Mouse (Mus musculus) embryo, embryonic 9.5 days (tissue): ENCODE measurements around the gene Lta.
"Not testable (repeated sequence)": the region's sequence is repeated elsewhere in the genome, so short reads cannot be mapped to it uniquely, and the experiment has no call there.

ENCODE experiments used
- DNase-seq: peaks from one replicate; pipeline ENCODE4 v3.0.0-alpha.2; 2017; ENCODE audit errors: extremely low spot score

The Lta gene

DNA sequence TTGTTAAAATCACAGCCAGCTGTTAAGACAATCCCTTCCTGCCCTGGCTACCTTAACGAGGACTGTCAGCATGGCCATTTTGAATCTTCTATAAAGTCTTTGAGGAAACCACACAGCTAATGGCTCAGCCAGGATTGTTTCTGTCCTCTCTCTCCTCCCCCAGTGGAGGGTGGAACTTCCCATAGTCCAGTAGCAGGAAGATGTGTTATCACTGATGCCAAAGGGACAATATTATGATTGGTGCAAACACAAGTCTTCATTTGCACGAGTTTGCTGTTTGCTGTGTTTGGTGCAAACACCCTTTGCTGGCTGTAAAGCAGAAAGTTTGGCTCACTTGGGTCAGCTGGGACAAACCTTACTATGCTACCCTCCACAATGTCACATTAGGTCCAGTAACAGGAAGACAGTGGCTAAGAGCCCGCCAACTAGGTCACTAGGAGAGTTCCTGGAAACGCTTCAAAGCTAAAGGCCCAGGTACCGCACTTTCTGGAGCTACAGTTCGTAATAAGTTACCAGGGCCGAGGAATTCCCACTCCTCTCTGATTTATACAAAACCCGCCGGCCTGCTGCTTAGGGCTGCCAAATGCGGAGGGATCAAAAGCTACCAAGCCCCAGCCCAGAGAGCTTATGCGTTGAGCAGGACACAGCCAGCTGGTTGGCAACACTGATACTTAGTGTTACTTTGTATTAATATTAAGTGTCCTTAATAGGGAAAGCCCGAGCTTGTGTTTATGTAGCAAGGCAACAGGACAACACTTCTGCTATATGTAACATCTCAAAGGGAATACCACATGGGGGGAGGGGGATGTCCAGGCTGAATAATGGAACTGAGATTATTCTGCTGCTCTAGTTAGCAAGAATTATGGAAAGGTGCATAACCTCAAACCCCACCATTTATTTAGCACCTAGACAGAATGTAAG is 35.5 kb upstream of the Lta start:
- no peak for DNase-seq

- DNase-seq: no peak
Measured at GRCm38 (mm10) chr17:35239700-35240099, 34.5 kb upstream of the Lta start.

- no peak for DNase-seq
Measured at GRCm38 (mm10) chr17:35237504-35237903, 32.4 kb upstream of the Lta start.

- DNase-seq: no peak
Measured at GRCm38 (mm10) chr17:35236996-35237395, 31.8 kb upstream of the Lta start.

DNA sequence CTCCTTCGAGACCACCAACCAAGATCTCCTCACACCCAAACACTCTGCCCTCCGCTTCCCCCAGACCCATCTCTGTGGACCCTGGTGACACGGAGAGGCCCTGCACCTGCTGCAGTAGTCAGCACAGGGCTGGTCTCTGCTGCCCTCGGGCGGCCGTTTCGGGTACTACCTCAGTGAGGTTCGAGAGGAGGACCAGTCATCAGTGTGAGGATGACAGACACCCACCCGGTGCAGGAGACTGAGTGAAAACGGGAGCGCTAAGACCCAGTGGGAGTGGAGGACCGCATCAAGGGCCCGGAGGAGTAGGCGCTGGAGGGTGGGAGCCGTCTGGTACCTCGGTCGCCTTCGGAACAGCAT is 31.2 kb upstream of the Lta start:
- DNase-seq: peak; percentile 98

GRCm38 (mm10) chr17:35235614-35236389 is 30.7 kb upstream of the Lta start, which contains the start of gene Nfkbil1:
Gene Nfkbil1 (minus strand): TSS chr17:35235792.
- DNase-seq: peak; percentile 88

GRCm38 (mm10) chr17:35234903-35235302 is 29.8 kb upstream of the Lta start:
- peak; percentile 71 for DNase-seq

DNA sequence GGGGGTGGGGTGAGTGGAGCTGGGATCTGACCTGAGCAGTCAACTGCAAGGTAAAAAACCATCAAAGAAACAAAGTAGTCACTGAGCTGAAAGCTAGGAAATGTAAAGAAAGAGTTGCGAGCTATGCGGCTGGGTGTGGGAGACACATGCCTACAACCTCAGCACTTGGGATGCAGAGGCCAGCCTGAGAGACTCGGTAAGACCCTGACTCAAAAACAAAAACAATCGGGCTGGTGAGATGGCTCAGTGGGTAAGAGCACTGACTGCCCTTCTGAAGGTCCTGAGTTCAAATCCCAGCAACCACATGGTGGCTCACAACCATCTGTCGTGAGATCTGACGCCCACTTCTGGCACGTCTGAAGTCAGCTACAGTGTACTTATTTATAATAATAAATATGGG is 28.9 kb upstream of the Lta start:
- DNase-seq: not testable (repeated sequence)

DNA sequence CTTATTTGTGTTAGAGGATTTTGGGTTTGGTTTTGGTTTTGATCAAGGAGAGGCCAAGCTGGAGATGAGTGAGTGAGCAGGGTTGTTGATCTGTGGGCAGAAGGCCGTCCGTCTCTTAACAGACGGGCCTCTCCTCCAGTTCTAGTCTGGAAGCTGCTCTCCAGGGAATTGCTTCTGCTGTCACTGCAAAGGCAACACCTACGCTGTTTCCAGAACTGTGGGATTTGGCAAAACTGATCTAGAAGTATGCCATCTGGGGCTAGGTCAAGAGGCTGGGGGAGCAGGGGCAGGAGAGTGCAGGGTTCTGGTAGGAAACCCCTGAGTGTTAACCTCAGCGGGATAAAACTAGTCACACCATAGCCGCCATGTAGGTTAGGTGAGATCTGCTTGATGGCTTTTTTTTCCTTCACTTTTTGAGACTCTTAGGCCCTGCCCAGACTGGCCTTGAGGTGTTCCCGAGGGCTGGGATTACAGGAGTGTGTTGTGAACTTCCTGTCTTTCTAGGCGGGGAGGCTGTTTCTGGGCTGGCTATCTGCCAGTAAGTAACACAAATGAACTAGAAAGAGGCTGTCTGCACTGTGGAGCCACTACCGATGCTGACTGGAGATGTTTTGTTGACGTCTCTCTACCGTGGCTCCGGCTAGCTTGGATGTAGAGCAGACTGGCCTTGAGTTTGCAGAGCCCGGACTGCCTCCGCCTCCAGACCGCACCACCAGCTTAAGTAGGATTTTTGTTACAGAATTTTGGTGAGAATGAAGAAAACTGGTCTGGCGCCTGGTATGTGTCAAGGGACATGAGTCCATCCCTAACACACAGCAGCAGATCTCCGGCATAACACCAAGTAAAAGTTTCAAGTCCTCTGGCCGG is 28.2 kb upstream of the Lta start, which contains the start of gene Atp6v1g2:
Gene Atp6v1g2, plus strand, starts transcription at position 547 of the 867 bp plus-strand sequence.
- DNase-seq: no peak

- no peak for DNase-seq
Measured at GRCm38 (mm10) chr17:35232659-35233058, 27.5 kb upstream of the Lta start.

- DNase-seq: peak; percentile 83
Measured at GRCm38 (mm10) chr17:35232043-35232442, 26.9 kb upstream of the Lta start.

DNA sequence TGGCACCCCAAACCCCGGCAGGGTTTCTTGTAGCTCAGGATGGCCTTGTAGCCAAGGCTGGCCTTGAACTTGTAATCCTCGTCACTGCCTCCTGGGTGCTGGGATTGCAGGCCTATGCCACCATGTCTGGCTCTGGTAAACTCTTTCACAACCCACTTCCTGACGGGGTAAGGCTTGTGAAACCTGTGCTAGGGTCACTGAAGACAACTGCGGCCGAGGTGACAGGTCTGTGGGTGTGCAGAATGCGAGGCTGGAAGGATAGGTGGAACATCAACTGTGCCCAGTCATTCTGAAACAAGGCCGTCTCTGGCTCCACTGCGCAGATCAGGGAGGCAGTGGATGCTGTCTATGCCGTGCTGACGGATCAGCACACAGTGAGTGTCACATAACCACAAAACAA is 25.9 kb upstream of the Lta start:
- no peak for DNase-seq

- no peak for DNase-seq
Measured at GRCm38 (mm10) chr17:35226561-35227046, 21.5 kb upstream of the Lta start.

- no peak for DNase-seq
Measured at GRCm38 (mm10) chr17:35225456-35225855, 20.3 kb upstream of the Lta start.

DNA sequence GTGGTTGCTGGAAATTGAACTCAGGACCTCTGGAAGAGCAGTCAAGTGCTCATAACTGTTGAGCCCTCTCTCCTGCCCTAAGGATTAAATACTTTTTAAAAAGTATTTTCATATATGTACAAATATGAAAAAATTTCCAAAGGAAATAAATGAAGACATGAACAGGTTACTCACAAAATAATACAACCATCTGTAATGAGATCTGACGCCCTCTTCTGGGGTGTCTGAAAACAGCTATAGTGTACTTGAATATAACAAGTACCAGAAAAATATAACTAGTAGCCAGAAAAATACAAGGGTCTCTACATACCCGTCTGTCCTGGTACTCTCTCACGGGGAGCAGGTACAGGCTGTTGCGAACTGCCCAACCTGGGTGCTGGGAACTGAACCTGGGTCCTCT is 19.5 kb upstream of the Lta start:
- no peak for DNase-seq

DNA sequence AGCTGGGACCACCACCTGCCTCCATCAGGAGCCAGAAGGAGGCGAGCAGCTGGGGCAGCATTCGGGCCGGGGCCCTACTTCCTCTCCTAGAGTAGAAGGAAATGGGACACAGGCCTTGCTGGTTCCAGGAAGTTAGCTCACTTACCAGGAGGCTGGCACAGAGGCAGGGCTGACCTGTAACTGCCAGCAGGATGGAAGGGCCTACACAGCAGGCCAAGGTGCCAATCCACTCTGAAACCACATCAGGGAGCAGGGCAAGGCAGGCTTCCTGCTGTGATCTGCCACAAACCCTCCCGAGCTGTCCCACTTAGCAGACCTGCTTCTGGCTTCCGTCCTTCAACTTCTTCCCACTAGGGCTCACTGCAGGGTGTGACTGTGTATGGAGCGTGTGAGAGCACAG is 17.1 kb upstream of the Lta start:
- DNase-seq: no peak

DNA sequence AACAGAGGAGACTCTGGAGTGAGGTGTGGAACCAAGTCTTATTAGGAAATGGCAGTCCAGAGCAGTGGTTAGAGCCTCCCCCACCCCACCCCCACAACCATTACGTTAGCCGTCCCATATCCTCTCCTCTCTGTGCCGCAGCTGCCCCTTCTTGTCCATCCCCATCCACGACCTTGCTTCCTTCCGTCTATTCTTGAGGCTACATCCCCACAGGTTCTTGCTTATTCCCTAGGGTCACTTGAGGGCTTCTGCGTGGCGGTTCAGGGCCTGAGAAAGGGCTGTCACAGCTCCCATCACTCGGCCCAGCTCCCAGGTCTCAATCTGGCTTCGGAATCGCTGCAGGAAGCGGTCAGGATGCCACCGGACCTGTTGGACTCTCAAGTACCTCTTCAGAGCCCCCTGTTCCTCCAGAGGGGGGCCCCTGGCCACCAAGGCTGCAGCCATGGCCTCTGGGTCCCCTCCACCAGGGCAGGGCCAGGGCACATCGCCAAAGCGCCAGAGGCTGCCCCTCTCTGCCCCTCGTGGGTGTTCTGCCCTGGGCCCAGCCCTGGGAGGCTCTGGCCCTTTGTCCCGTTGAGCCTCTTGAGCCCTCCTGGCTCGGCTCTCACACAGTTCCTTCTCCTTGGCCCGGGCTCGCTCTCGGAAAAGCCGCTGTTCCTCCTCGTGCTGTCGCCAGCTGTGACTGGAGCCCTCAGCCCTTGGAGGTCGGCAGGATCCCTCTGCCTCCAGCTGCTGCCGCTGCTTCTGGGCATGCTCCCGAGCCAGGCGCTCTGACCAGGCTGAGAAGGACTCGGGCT is 15.2 kb upstream of the Lta start, which contains the start of gene Gm16181:
Gene Gm16181, plus strand, starts transcription at position 679 of the 797 bp plus-strand sequence.
- no peak for DNase-seq

DNA sequence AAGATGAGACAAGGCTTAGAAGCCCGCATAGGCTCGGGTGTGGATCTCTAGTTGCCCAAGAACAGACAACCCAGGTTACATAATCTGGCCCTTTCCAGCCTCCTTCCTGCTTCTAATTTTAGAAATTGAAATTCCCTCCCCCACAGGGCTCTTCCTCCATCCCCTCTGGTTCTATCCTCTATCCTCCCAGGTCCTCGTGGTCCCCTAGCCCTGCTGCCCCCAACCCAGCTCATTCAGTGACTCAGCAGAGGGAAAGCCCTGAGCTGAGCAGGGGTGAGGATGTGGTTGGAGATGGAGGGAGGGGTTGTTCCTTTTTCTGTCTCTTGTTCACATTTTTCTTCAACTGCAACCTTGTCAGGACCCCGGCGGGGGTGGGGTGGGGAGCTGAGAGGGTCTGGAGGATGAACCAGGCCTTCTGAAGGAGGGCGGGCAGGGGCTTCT is 14.5 kb upstream of the Lta start:
- DNase-seq: no peak

- DNase-seq: no peak
Measured at GRCm38 (mm10) chr17:35218516-35219193, 13.5 kb upstream of the Lta start.

DNA sequence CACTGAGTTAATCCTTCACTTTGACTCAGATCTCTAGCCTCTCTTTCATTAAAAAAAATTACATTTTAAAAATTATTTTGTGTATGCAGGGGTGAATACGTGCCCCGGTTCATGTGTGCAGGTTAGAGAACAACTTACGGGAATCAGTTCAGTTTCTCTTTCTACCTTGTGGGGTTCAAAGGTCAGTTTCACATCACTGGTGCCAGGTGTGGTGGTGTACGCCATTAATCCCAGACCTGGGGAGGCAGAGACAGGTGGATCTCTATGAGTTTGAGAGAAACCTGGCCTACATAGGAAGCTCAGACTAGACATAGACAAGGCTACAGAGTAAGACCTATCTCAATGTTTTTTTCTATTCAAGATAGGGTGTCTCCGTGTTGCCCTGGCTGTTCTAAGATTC is 7.9 kb upstream of the Lta start:
- no peak for DNase-seq
